Mouse (Mus musculus) CH12.LX (cell line): ENCODE measurements around the gene Fgfr2. TPM values are rescaled to one million over a fixed set of nuclear protein-coding genes. Genes with fewer than 3 reads are reported as not detected.

Source experiments
- DNase-seq: peaks from one replicate; pipeline ENCODE4 v3.0.0-alpha.2; 2013; ENCODE audit errors: extremely low read depth
- H3K27ac ChIP-seq: 2 replicates; pipeline ENCODE4 v1.5.1; 2012; ENCODE audit warnings: low read depth, mild to moderate bottlenecking, control low read depth, moderate library complexity; ENCODE audit not compliant: insufficient read depth
- H3K27me3 ChIP-seq: replicated peaks from 2 replicates; pipeline ENCODE3; 2012; ENCODE audit warnings: inconsistent platforms
- H3K36me3 ChIP-seq, 2 experiments: replicated peaks in 1 of 2; 2 replicates each; pipeline versions ENCODE3 to v1.6.1; 2012; ENCODE audit warnings: inconsistent platforms in 1 of 2, low read length in 1 of 2, mild to moderate bottlenecking in 1 of 2, mixed read lengths in 1 of 2, moderate library complexity in 1 of 2; ENCODE audit not compliant: control insufficient read depth in 1 of 2, insufficient read depth in 1 of 2
- H3K4me1 ChIP-seq, 2 experiments: 2 replicates each; pipeline ENCODE4 v1.6.1; 2012; ENCODE audit warnings: inconsistent platforms in 1 of 2, moderate library complexity in 1 of 2; ENCODE audit not compliant: insufficient read depth in 2 of 2, control insufficient read depth in 1 of 2
- H3K4me2 ChIP-seq: 2 replicates; pipeline ENCODE4 v1.6.1; 2012; ENCODE audit warnings: low read depth, mild to moderate bottlenecking, control low read depth; ENCODE audit not compliant: poor library complexity, insufficient read depth, severe bottlenecking
- H3K4me3 ChIP-seq, 3 experiments: fragments of 150-350 bp in 1 of 3; sonication (generic) in 1 of 3; replicated peaks in 1 of 3; 2 replicates each; pipeline versions ENCODE3 to v1.5.1; 2011 to 2012; ENCODE audit warnings: low read depth in 2 of 3, low read length in 2 of 3, mild to moderate bottlenecking in 2 of 3, moderate library complexity in 2 of 3, control low read depth in 1 of 3, improper control_type of control experiment in 1 of 3, inconsistent platforms in 1 of 3, mixed read lengths in 1 of 3; ENCODE audit not compliant: poor library complexity in 1 of 3
- H3K79me2 ChIP-seq: replicated peaks from 2 replicates; pipeline ENCODE4 v1.6.1; 2012; ENCODE audit warnings: mild to moderate bottlenecking, moderate library complexity; ENCODE audit not compliant: control insufficient read depth, poor library complexity, insufficient read depth, severe bottlenecking; ENCODE audit errors: extremely low read depth
- H3K9ac ChIP-seq: 2 replicates; pipeline ENCODE4 v1.6.1; 2012; ENCODE audit warnings: low read depth, mild to moderate bottlenecking, control low read depth, moderate library complexity; ENCODE audit not compliant: insufficient read depth
- H3K9me3 ChIP-seq: replicated peaks from 2 replicates; pipeline ENCODE3; 2012; ENCODE audit warnings: low read length, inconsistent platforms, mixed read lengths
- ELF1 ChIP-seq: IDR thresholded peaks from 2 replicates; pipeline ENCODE4 v1.6.1; 2014; ENCODE audit warnings: low read depth, mild to moderate bottlenecking, inconsistent platforms, low read length, improper control_type of control experiment
- EP300 ChIP-seq: IDR thresholded peaks from 2 replicates; pipeline ENCODE4 v1.6.1; 2011; ENCODE audit warnings: low read length, improper control_type of control experiment
- IRF4 ChIP-seq: IDR thresholded peaks from 2 replicates; pipeline ENCODE4 v1.6.1; 2014; ENCODE audit warnings: low read depth, mild to moderate bottlenecking, inconsistent platforms, low read length, improper control_type of control experiment
- JUN ChIP-seq: IDR thresholded peaks from 2 replicates; pipeline ENCODE4 v1.6.1; 2011; ENCODE audit warnings: low read depth, mild to moderate bottlenecking, low read length, improper control_type of control experiment, moderate library complexity; ENCODE audit not compliant: insufficient read depth
- KAT2A ChIP-seq: IDR thresholded peaks from 2 replicates; pipeline ENCODE4 v1.6.1; 2012; ENCODE audit warnings: low read length, improper control_type of control experiment, inconsistent platforms; ENCODE audit not compliant: insufficient replicate concordance
- MAFK ChIP-seq: IDR thresholded peaks from 2 replicates; pipeline ENCODE4 v1.6.1; 2011; ENCODE audit warnings: low read length, improper control_type of control experiment; ENCODE audit not compliant: insufficient replicate concordance
- MAZ ChIP-seq: IDR thresholded peaks from 2 replicates; pipeline ENCODE4 v1.6.1; 2012; ENCODE audit warnings: low read depth, mild to moderate bottlenecking, inconsistent platforms, low read length, improper control_type of control experiment, moderate library complexity
- MEF2A ChIP-seq: IDR thresholded peaks from 2 replicates; pipeline ENCODE4 v1.6.1; 2014; ENCODE audit warnings: low read depth, mild to moderate bottlenecking, inconsistent platforms, low read length, improper control_type of control experiment, borderline replicate concordance
- MXI1 ChIP-seq: IDR thresholded peaks from 2 replicates; pipeline ENCODE4 v1.6.1; 2011; ENCODE audit warnings: mild to moderate bottlenecking, low read depth, low read length, improper control_type of control experiment
- NELFE ChIP-seq: IDR thresholded peaks from 2 replicates; pipeline ENCODE4 v1.6.1; 2011; ENCODE audit warnings: low read depth, low read length, improper control_type of control experiment
- NRF1 ChIP-seq: IDR thresholded peaks from 2 replicates; pipeline ENCODE4 v1.6.1; 2014; ENCODE audit warnings: low read depth, mild to moderate bottlenecking, inconsistent platforms, low read length, improper control_type of control experiment, moderate library complexity
- PAX5 ChIP-seq: IDR thresholded peaks from 2 replicates; pipeline ENCODE4 v1.6.1; 2012; ENCODE audit warnings: low read length, inconsistent platforms, mixed read lengths
- POLR2A ChIP-seq: IDR thresholded peaks from 2 replicates; pipeline ENCODE4 v1.6.1; 2011; ENCODE audit warnings: low read depth, mild to moderate bottlenecking, improper control_type of control experiment, low read length
- POLR2AphosphoS2 ChIP-seq: IDR thresholded peaks from 2 replicates; pipeline ENCODE4 v1.6.1; 2011; ENCODE audit warnings: low read depth, low read length, improper control_type of control experiment
- RCOR1 ChIP-seq: conservative IDR thresholded peaks from 2 replicates; pipeline ENCODE4 v1.6.1; 2012; ENCODE audit warnings: low read depth, mild to moderate bottlenecking, inconsistent platforms, low read length, improper control_type of control experiment
- SIN3A ChIP-seq: IDR thresholded peaks from 2 replicates; pipeline ENCODE4 v1.6.1; 2012; ENCODE audit warnings: low read length, improper control_type of control experiment, inconsistent platforms
- UBTF ChIP-seq: IDR thresholded peaks from 2 replicates; pipeline ENCODE4 v1.6.1; 2012; ENCODE audit warnings: low read depth, mild to moderate bottlenecking, inconsistent platforms, low read length, improper control_type of control experiment, moderate library complexity
- USF2 ChIP-seq: conservative IDR thresholded peaks from 2 replicates; pipeline ENCODE4 v1.6.1; 2011; ENCODE audit warnings: low read depth, low read length, improper control_type of control experiment
- ZC3H11A ChIP-seq: IDR thresholded peaks from 2 replicates; pipeline ENCODE4 v1.6.1; 2012; ENCODE audit warnings: low read depth, mild to moderate bottlenecking, inconsistent platforms, low read length, improper control_type of control experiment
- ZKSCAN1 ChIP-seq: IDR thresholded peaks from 2 replicates; pipeline ENCODE4 v1.6.1; 2012; ENCODE audit warnings: low read depth, inconsistent platforms, low read length, improper control_type of control experiment, borderline replicate concordance
- ZMIZ1 ChIP-seq: IDR thresholded peaks from 2 replicates; pipeline ENCODE4 v1.6.1; 2012; ENCODE audit warnings: low read depth, mild to moderate bottlenecking, inconsistent platforms, low read length, improper control_type of control experiment
- ZNF384 ChIP-seq: IDR thresholded peaks from 2 replicates; pipeline ENCODE4 v1.6.1; 2012; ENCODE audit warnings: low read depth, low read length, improper control_type of control experiment, inconsistent platforms
- dilution Hi-C: fragments of 300-500 bp; cut with MboI; formaldehyde crosslinking; loops from 2 replicates; pipeline ENCODE4 v1.14.3; 2020; ENCODE audit warnings: low sequenced_read_pairs; ENCODE audit not compliant: extremely low pct_unique_long_range_greater_than_20kb, extremely low pct_ligation_motif_present
- in situ Hi-C: fragments of 300-500 bp; cut with MboI; formaldehyde crosslinking; loops from 3 replicates; pipeline ENCODE4 v1.14.3; 2019; ENCODE audit warnings: low sequenced_read_pairs, low pct_ligation_motif_present, low pct_unique_long_range_greater_than_20kb, mixed read lengths
- polyA plus RNA-seq: library from polyadenylated mRNA; unstranded; fragments of >175 nt; gene quantifications from 2 replicates; pipeline ENCODE4 v1.2.1, GENCODE M21; 2012; ENCODE audit warnings: low read depth; ENCODE audit not compliant: insufficient read length
- total RNA-seq, 2 experiments: library from RNA; depleted of rRNA; stranded (reverse); fragments of 300-350 nt in 1 of 2; fragments of >200 nt in 1 of 2; gene quantifications; 2 replicates each; pipeline ENCODE4 v1.2.3; 2012 to 2014

Gene Fgfr2
- total and polyA plus RNA-seq, 3 experiments = not detected

DNA sequence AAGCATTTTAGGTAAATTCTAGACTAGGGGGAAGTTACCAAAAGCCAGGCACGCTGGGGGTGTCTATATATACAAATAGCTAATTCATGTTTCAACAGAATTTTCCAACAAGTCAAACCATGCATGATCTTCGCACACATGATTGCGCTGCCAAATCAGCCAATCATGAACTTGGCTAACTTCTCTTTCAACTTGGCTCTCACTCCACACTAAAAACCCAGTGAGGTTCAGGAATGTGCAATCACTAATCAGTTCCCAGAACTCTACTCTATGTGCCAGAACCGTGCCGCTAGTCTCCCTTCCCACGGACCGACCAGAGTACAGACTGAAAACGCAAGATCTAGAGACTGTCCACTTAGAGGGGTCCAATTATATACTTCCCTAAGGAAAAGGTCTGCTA is 551.7 kb downstream of the Fgfr2 start:
- Histone ChIP-seq H3K9ac (no peak overlapping the region), H3K27me3 (no peaks in the 10 kb centered on the region), H3K9me3 (no peaks in the 10 kb centered on the region), H3K4me3 (no peak overlapping the region), H3K4me2 (no peak overlapping the region), H3K27ac (no peak overlapping the region), H3K79me2 (peaks cover 37% of the 10 kb centered on the region), H3K36me3 (peaks cover 27 to 39% of the 10 kb centered on the region in 2 experiments), H3K4me1 (peaks cover 3 to 62% of the 10 kb centered on the region in 2 experiments; a peak in 3 of 4 replicates)
- DNase-seq = no peak
- dilution Hi-C loops (no loop called here), in situ Hi-C loops (no loop called here)
- no peak for TF ChIP-seq UBTF
- no peak for TF ChIP-seq EP300
- TF ChIP-seq ZKSCAN1 = no peak
- TF ChIP-seq KAT2A = no peak

GRCm38 (mm10) chr7:132570071-132570470 is 553.1 kb downstream of the Fgfr2 start:
- Histone ChIP-seq H3K4me2 (no peak overlapping the region), H3K27me3 (no peaks in the 10 kb centered on the region), H3K36me3 (peaks cover 30 to 50% of the 10 kb centered on the region in 2 experiments), H3K4me1 (peaks cover 3 to 61% of the 10 kb centered on the region in 2 experiments; a peak in 3 of 4 replicates), H3K27ac (no peak overlapping the region), H3K9ac (no peak overlapping the region), H3K4me3 (no peak overlapping the region), H3K9me3 (no peaks in the 10 kb centered on the region), H3K79me2 (peaks cover 37% of the 10 kb centered on the region)
- in situ Hi-C loops (no loop called here), dilution Hi-C loops (no loop called here)
- TF ChIP-seq UBTF (no peak), PAX5 (no peak), SIN3A (no peak), ZKSCAN1 (no peak), POLR2A (no peak), ZNF384 (no peak), MAZ (no peak), JUN (no peak), ZMIZ1 (no peak), RCOR1 (no peak), EP300 (no peak), NRF1 (no peak), MEF2A (no peak)
- no peak for DNase-seq

GRCm38 (mm10) chr7:132568817-132569216 is 554.3 kb downstream of the Fgfr2 start:
- Histone ChIP-seq H3K4me3 (no peak overlapping the region), H3K4me1 (peaks cover 0 to 51% of the 10 kb centered on the region in 2 experiments; a peak in 3 of 4 replicates), H3K9ac (no peak overlapping the region), H3K9me3 (no peaks in the 10 kb centered on the region), H3K27me3 (no peaks in the 10 kb centered on the region), H3K36me3 (peaks cover 39 to 62% of the 10 kb centered on the region in 2 experiments), H3K4me2 (no peak overlapping the region), H3K27ac (no peak overlapping the region), H3K79me2 (peaks cover 28% of the 10 kb centered on the region)
- in situ Hi-C loops = no loop called here
- TF ChIP-seq KAT2A = no peak
- no peak for TF ChIP-seq ZC3H11A
- no peak for TF ChIP-seq RCOR1
- no peak for TF ChIP-seq USF2
- TF ChIP-seq NELFE = no peak
- TF ChIP-seq ZMIZ1 = no peak
- TF ChIP-seq MXI1 = no peak
- no peak for TF ChIP-seq IRF4
- peak; percentile 24; the same call in 1 of the 2 replicates for TF ChIP-seq ZNF384
- no peak for TF ChIP-seq MAZ
- peak; percentile 67 for TF ChIP-seq NRF1
- no peak for TF ChIP-seq MAFK
- TF ChIP-seq POLR2AphosphoS2 = no peak
- TF ChIP-seq ELF1 = no peak
- no peak for TF ChIP-seq ZKSCAN1
- dilution Hi-C loops = no loop called here
- DNase-seq = peak; percentile 66
